In genomic region chr19:55745192-55745578, GRCm38 (mm10) we compare ENCODE assay signal across 9 mouse cellular contexts. TPM values are rescaled to one million over a fixed set of nuclear protein-coding genes. Genes with fewer than 3 reads are reported as not detected.
DNase-seq lines count a peak whose midpoint lies in the region; ATAC-seq and TF ChIP-seq lines count a peak whose summit lies in the region.
"Had no signal": no experiment of that assay in that cellular context is flagged by ENCODE, and none has a peak within 500 bp of the region (broad histone marks: within the 10 kb centered on the region; RNA-seq: fewer than 3 reads in every experiment).

No protein-coding gene starts in this region.

- no peaks in the 10 kb centered on the region for H3K36me3 ChIP-seq in kidney, postnatal 0 days (ENCODE audit: insufficient read depth, low read length)
- no peaks in the 10 kb centered on the region for H3K36me3 ChIP-seq in forebrain, embryonic 13.5 days (ENCODE audit: poor library complexity, severe bottlenecking)
- no peaks in the 10 kb centered on the region for H3K36me3 ChIP-seq in limb, embryonic 13.5 days
- peaks cover 23% of the 10 kb centered on the region; the same call in 1 of the 2 replicates for H3K36me3 ChIP-seq in small intestine, adult 2 months (ENCODE audit: control insufficient read depth, insufficient read depth, low read length)

- 44% methylated on average over 9 of the region's 9 CpGs for WGBS in kidney, postnatal 0 days
- WGBS in forebrain, embryonic 13.5 days, result 9% methylated on average over 9 of the region's 9 CpGs
- 9% methylated on average over 9 of the region's 9 CpGs for WGBS in limb, embryonic 13.5 days
- 34% methylated on average over 9 of the region's 9 CpGs for WGBS in small intestine, adult 2 months

- no peak for TF ChIP-seq POLR2A in small intestine, adult 2 months (IDR thresholded peaks at IDR 0.05; ENCODE audit: low read depth, low read length)

- no peak for TF ChIP-seq CTCF in kidney, postnatal 0 days (IDR thresholded peaks at IDR 0.05; ENCODE audit: low read depth)
- no peak for TF ChIP-seq CTCF in small intestine, adult 2 months (IDR thresholded peaks at IDR 0.05; ENCODE audit: extremely low read depth, insufficient read length, insufficient replicate concordance, low read depth, low read length)

- ATAC-seq in kidney, postnatal 0 days (replicated peaks; ENCODE audit: low FRiP score, low read depth), result no peak
- no peak for ATAC-seq in forebrain, embryonic 13.5 days
- no peak for ATAC-seq in limb, embryonic 13.5 days (ENCODE audit: low FRiP score, low read depth)
- ATAC-seq in megakaryocyte-erythroid progenitor cell, adult 5-6 weeks (replicated peaks; ENCODE audit: low FRiP score, low TSS enrichment, poor library complexity, severe bottlenecking), result no peak

- peak overlapping the region; percentile 89 for H3K4me3 ChIP-seq in kidney, postnatal 0 days (replicated peaks; ENCODE audit: low read depth, low read length)
- H3K4me3 ChIP-seq in forebrain, embryonic 13.5 days, result peak overlapping the region; percentile 60
- peak overlapping the region; percentile 90 for H3K4me3 ChIP-seq in limb, embryonic 13.5 days
- peak overlapping the region; percentile 31 for H3K4me3 ChIP-seq in small intestine, adult 2 months (ENCODE audit: low read depth, low read length)

- no peaks in the 10 kb centered on the region for H3K9me3 ChIP-seq in kidney, postnatal 0 days (replicated peaks; ENCODE audit: low read length)
- no peaks in the 10 kb centered on the region for H3K9me3 ChIP-seq in forebrain, embryonic 13.5 days (replicated peaks)
- no peaks in the 10 kb centered on the region for H3K9me3 ChIP-seq in limb, embryonic 13.5 days

- peak overlapping the region; percentile 88 for H3K4me2 ChIP-seq in kidney, postnatal 0 days (ENCODE audit: low read length)
- H3K4me2 ChIP-seq in forebrain, embryonic 13.5 days, result peak overlapping the region; percentile 79
- H3K4me2 ChIP-seq in limb, embryonic 13.5 days (replicated peaks), result peak overlapping the region; percentile 94

- H3K27me3 ChIP-seq in kidney, postnatal 0 days (ENCODE audit: insufficient read depth, low read length), result no peaks in the 10 kb centered on the region
- H3K27me3 ChIP-seq in forebrain, embryonic 13.5 days, result 0 out of 2 replicates have a peak, but pooled peaks cover 6% of the 10 kb centered on the region
- H3K27me3 ChIP-seq in limb, embryonic 13.5 days, result no peaks in the 10 kb centered on the region
- H3K27me3 ChIP-seq in small intestine, adult 2 months (ENCODE audit: control insufficient read depth, insufficient read depth, low read length), result no peaks in the 10 kb centered on the region; the same call in 1 of the 2 replicates

- no peak overlapping the region for H3K9ac ChIP-seq in kidney, postnatal 0 days (ENCODE audit: low read depth, low read length)
- peak overlapping the region; percentile 86 for H3K9ac ChIP-seq in forebrain, embryonic 13.5 days
- peak overlapping the region; percentile 100 for H3K9ac ChIP-seq in limb, embryonic 13.5 days

- no peak overlapping the region for H3K27ac ChIP-seq in kidney, postnatal 0 days
- H3K27ac ChIP-seq in forebrain, embryonic 13.5 days, result 0 out of 2 replicates have a peak overlapping the region, but pooled peaks have one; percentile 93
- peak overlapping the region; percentile 100 for H3K27ac ChIP-seq in limb, embryonic 13.5 days
- H3K27ac ChIP-seq in small intestine, adult 2 months (ENCODE audit: insufficient read depth, low read depth, low read length), result no peak overlapping the region
- H3K27ac ChIP-seq: macrophage had no signal

- no peak for DNase-seq in kidney, postnatal 0 days (ENCODE audit: low spot score)
- no peak for DNase-seq in kidney, postnatal 25 days
- DNase-seq in layer of hippocampus, adult 9-11 months, result no peak
- no peak for DNase-seq in adrenal gland, postnatal 25 days

- H3K4me1 ChIP-seq in kidney, postnatal 0 days (replicated peaks; ENCODE audit: insufficient read depth, low read length), result peaks cover 36% of the 10 kb centered on the region
- peaks cover 83% of the 10 kb centered on the region for H3K4me1 ChIP-seq in forebrain, embryonic 13.5 days
- H3K4me1 ChIP-seq in limb, embryonic 13.5 days, result peaks cover 66% of the 10 kb centered on the region
- peaks cover 3% of the 10 kb centered on the region; the same call in 1 of the 2 replicates for H3K4me1 ChIP-seq in small intestine, adult 2 months (ENCODE audit: control insufficient read depth, insufficient read depth, insufficient read length, low read length)

RNA-seq across cellular contexts. Expression of gene Tcf7l2, which starts 3.6 kb away (rescaled TPM):
- polyA plus RNA-seq in kidney, postnatal 0 days (2015; fragmentation: Nextera tagmentation; extraction: Ambion mirVana), result 53.4 and 55.1 TPM in 2 replicates
- 130 and 215 TPM in 2 replicates for polyA plus RNA-seq in forebrain, embryonic 13.5 days (2015; fragmentation: Nextera tagmentation; extraction: Ambion mirVana)
- 180 and 190 TPM in 2 replicates for polyA plus RNA-seq in limb, embryonic 13.5 days (2015; fragmentation: Nextera tagmentation; extraction: Ambion mirVana)
- 19.4 and 45.3 TPM in 2 replicates for polyA plus RNA-seq in small intestine, adult 2 months (2012; rRNA removed)
- total RNA-seq in adrenal gland, postnatal 25 days (2021), result 27.5 and 33.3 TPM in 2 replicates
- total RNA-seq in megakaryocyte-erythroid progenitor cell, adult 5-6 weeks (2014; fragmentation: Nextera tagmentation), result 4.6 and 6.4 TPM in 2 replicates
- total RNA-seq in megakaryocyte-erythroid progenitor cell, adult 5-6 weeks (2017), result 0.27 and 1.9 TPM in 2 replicates

Comparison
In these comparisons a context has a peak if more than half of its experiments do, and no peak if none do; other contexts are left out.
1. H3K27ac ChIP-seq: peak in forebrain, embryonic 13.5 days (single experiment) and limb, embryonic 13.5 days (single experiment); none in kidney, postnatal 0 days (single experiment) and small intestine, adult 2 months (single experiment).
2. H3K4me3 ChIP-seq: peak in every context shown above with its lines; median percentile 90 in limb, embryonic 13.5 days; 89 in kidney, postnatal 0 days; 60 in forebrain, embryonic 13.5 days; 31 in small intestine, adult 2 months.
3. Peak in every context shown above with its lines, with median percentiles within 50 percentile points of each other: H3K4me2 ChIP-seq.